Mouse (Mus musculus) MEL (cell line): ENCODE measurements around the gene Cpeb2. TPM values are rescaled to one million over a fixed set of nuclear protein-coding genes. Genes with fewer than 3 reads are reported as not detected.

Source experiments
- DNase-seq: peaks from one replicate; pipeline ENCODE4 v3.0.0; 2011; ENCODE audit warnings: low read depth, low spot score
- H3K27ac ChIP-seq: 2 replicates; pipeline ENCODE4 v1.5.1; 2012; ENCODE audit warnings: low read depth, mild to moderate bottlenecking, control low read depth, low read length, moderate library complexity; ENCODE audit not compliant: control insufficient read depth
- H3K27me3 ChIP-seq, 2 experiments: fragments of 150-350 bp in 1 of 2; sonication (generic) in 1 of 2; 2 replicates each; pipeline ENCODE4 v1.6.1; 2012; ENCODE audit warnings: low read length in 2 of 2, mild to moderate bottlenecking in 2 of 2, improper control_type of control experiment in 1 of 2, moderate library complexity in 1 of 2; ENCODE audit not compliant: insufficient read depth in 2 of 2, control insufficient read depth in 1 of 2
- H3K36me3 ChIP-seq, 2 experiments: 2 replicates each; pipeline ENCODE4 v1.6.1; 2012 to 2014; ENCODE audit warnings: low read length in 2 of 2, improper control_type of control experiment in 1 of 2, inconsistent platforms in 1 of 2, mild to moderate bottlenecking in 1 of 2; ENCODE audit not compliant: insufficient read depth in 2 of 2, control insufficient read depth in 1 of 2
- H3K4me1 ChIP-seq, 2 experiments: fragments of 150-350 bp in 1 of 2; sonication (generic) in 1 of 2; 2 replicates each; pipeline ENCODE4 v1.6.1; 2012; ENCODE audit warnings: low read length in 2 of 2, improper control_type of control experiment in 1 of 2, mild to moderate bottlenecking in 1 of 2; ENCODE audit not compliant: insufficient read depth in 2 of 2, control insufficient read depth in 1 of 2
- H3K4me3 ChIP-seq, 2 experiments: fragments of 150-350 bp in 1 of 2; sonication (generic) in 1 of 2; 2 replicates each; pipeline ENCODE4 v1.5.1; 2012; ENCODE audit warnings: low read depth in 2 of 2, low read length in 2 of 2, mild to moderate bottlenecking in 2 of 2, moderate library complexity in 2 of 2, control low read depth in 1 of 2, improper control_type of control experiment in 1 of 2; ENCODE audit not compliant: control insufficient read depth in 1 of 2, insufficient read depth in 1 of 2
- H3K79me2 ChIP-seq: 2 replicates; pipeline ENCODE4 v1.6.1; 2012; ENCODE audit warnings: mild to moderate bottlenecking, low read length, moderate library complexity; ENCODE audit not compliant: control insufficient read depth, poor library complexity, insufficient read depth
- H3K9ac ChIP-seq: 2 replicates; pipeline ENCODE4 v1.6.1; 2012; ENCODE audit warnings: low read depth, mild to moderate bottlenecking, control low read depth, low read length, moderate library complexity; ENCODE audit not compliant: control insufficient read depth, poor library complexity, severe bottlenecking
- H3K9me3 ChIP-seq: fragments of 150-350 bp; sonication (generic); replicated peaks from 2 replicates; pipeline ENCODE4 v1.6.1; 2012; ENCODE audit warnings: mild to moderate bottlenecking, low read length, improper control_type of control experiment, moderate library complexity; ENCODE audit not compliant: insufficient read depth
- BHLHE40 ChIP-seq: IDR thresholded peaks from 2 replicates; pipeline ENCODE4 v1.6.1; 2012; ENCODE audit warnings: low read depth, mild to moderate bottlenecking, inconsistent platforms, low read length, improper control_type of control experiment, borderline replicate concordance
- CHD1 ChIP-seq: IDR thresholded peaks from 2 replicates; pipeline ENCODE4 v1.6.1; 2012; ENCODE audit warnings: low read depth, mild to moderate bottlenecking, inconsistent platforms, low read length, improper control_type of control experiment
- CTCF ChIP-seq, 3 experiments: IDR thresholded peaks in 2 of 3; conservative IDR thresholded peaks in 1 of 3; 2 replicates each; pipeline ENCODE4 v1.5.1; 2011 to 2012; ENCODE audit warnings: low read length in 3 of 3, low read depth in 2 of 3, mild to moderate bottlenecking in 2 of 3, improper control_type of control experiment in 1 of 3, inconsistent platforms in 1 of 3, mixed read lengths in 1 of 3, moderate library complexity in 1 of 3; ENCODE audit not compliant: control insufficient read depth in 1 of 3, insufficient read depth in 1 of 3, poor library complexity in 1 of 3, severe bottlenecking in 1 of 3
- ELF1 ChIP-seq: IDR thresholded peaks from 2 replicates; pipeline ENCODE4 v1.6.1; 2014; ENCODE audit warnings: low read depth, mild to moderate bottlenecking, inconsistent platforms, low read length, improper control_type of control experiment, moderate library complexity
- GABPA ChIP-seq: IDR thresholded peaks from 2 replicates; pipeline ENCODE4 v1.6.1; 2012; ENCODE audit warnings: low read depth, mild to moderate bottlenecking, inconsistent platforms, low read length, improper control_type of control experiment, moderate library complexity
- GATA1 ChIP-seq: IDR thresholded peaks from 2 replicates; pipeline ENCODE4 v1.6.1; 2011; ENCODE audit warnings: low read depth, low read length, improper control_type of control experiment
- JUND ChIP-seq: IDR thresholded peaks from 2 replicates; pipeline ENCODE4 v1.6.1; 2011; ENCODE audit warnings: low read depth, mild to moderate bottlenecking, improper control_type of control experiment, low read length
- KAT2A ChIP-seq: conservative IDR thresholded peaks from 2 replicates; pipeline ENCODE4 v1.6.1; 2012; ENCODE audit warnings: low read depth, low read length, improper control_type of control experiment, inconsistent platforms
- MAFK ChIP-seq: IDR thresholded peaks from 2 replicates; pipeline ENCODE4 v1.6.1; 2011; ENCODE audit warnings: low read depth, mild to moderate bottlenecking, low read length, improper control_type of control experiment, borderline replicate concordance
- MAX ChIP-seq: IDR thresholded peaks from 2 replicates; pipeline ENCODE4 v1.6.1; 2011; ENCODE audit warnings: low read length, improper control_type of control experiment
- MAZ ChIP-seq: IDR thresholded peaks from 2 replicates; pipeline ENCODE4 v1.6.1; 2012; ENCODE audit warnings: low read depth, mild to moderate bottlenecking, inconsistent platforms, low read length, improper control_type of control experiment
- MEF2A ChIP-seq: IDR thresholded peaks from 2 replicates; pipeline ENCODE4 v1.6.1; 2014; ENCODE audit warnings: low read depth, mild to moderate bottlenecking, inconsistent platforms, low read length, improper control_type of control experiment; ENCODE audit not compliant: poor library complexity, insufficient replicate concordance, severe bottlenecking; ENCODE audit errors: extremely low read depth
- MYB ChIP-seq: IDR thresholded peaks from 2 replicates; pipeline ENCODE4 v1.6.1; 2011; ENCODE audit warnings: mild to moderate bottlenecking, low read depth, low read length, improper control_type of control experiment
- NELFE ChIP-seq: IDR thresholded peaks from 2 replicates; pipeline ENCODE4 v1.6.1; 2011; ENCODE audit warnings: low read depth, low read length, improper control_type of control experiment
- POLR2AphosphoS2 ChIP-seq: IDR thresholded peaks from 2 replicates; pipeline ENCODE4 v1.6.1; 2011; ENCODE audit warnings: low read length, improper control_type of control experiment
- RAD21 ChIP-seq: IDR thresholded peaks from 2 replicates; pipeline ENCODE4 v1.6.1; 2011; ENCODE audit warnings: mild to moderate bottlenecking, low read depth, low read length, improper control_type of control experiment
- SIN3A ChIP-seq: IDR thresholded peaks from 2 replicates; pipeline ENCODE4 v1.6.1; 2012; ENCODE audit warnings: low read length, improper control_type of control experiment, inconsistent platforms
- SMC3 ChIP-seq: IDR thresholded peaks from 2 replicates; pipeline ENCODE4 v1.6.1; 2011; ENCODE audit warnings: low read depth, low read length, improper control_type of control experiment
- TAL1 ChIP-seq: IDR thresholded peaks from 2 replicates; pipeline ENCODE4 v1.6.1; 2012; ENCODE audit warnings: mild to moderate bottlenecking, inconsistent platforms, low read length, moderate library complexity, mixed read lengths
- TBP ChIP-seq: IDR thresholded peaks from 2 replicates; pipeline ENCODE4 v1.8.0; 2011; ENCODE audit warnings: low read depth, low read length, improper control_type of control experiment
- TCF12 ChIP-seq: IDR thresholded peaks from 2 replicates; pipeline ENCODE4 v1.6.1; 2014; ENCODE audit warnings: low read depth, mild to moderate bottlenecking, inconsistent platforms, low read length, improper control_type of control experiment, moderate library complexity
- ZC3H11A ChIP-seq: IDR thresholded peaks from 2 replicates; pipeline ENCODE4 v1.6.1; 2012; ENCODE audit warnings: low read depth, mild to moderate bottlenecking, inconsistent platforms, low read length, improper control_type of control experiment
- ZMIZ1 ChIP-seq: IDR thresholded peaks from 2 replicates; pipeline ENCODE4 v1.6.1; 2012; ENCODE audit warnings: low read depth, mild to moderate bottlenecking, inconsistent platforms, low read length, improper control_type of control experiment, moderate library complexity
- polyA plus RNA-seq, 2 experiments: library from polyadenylated mRNA; stranded (reverse) in 1 of 2; unstranded in 1 of 2; fragments of >175 nt in 1 of 2; fragments of >200 nt in 1 of 2; gene quantifications; 2 replicates each; pipeline versions ENCODE4 v1.2.1 to v1.2.4; 2012; ENCODE audit warnings: low replicate concordance in 2 of 2, low read depth in 1 of 2; ENCODE audit not compliant: insufficient read length in 2 of 2, insufficient read depth in 1 of 2, missing spikeins in 1 of 2
- total RNA-seq: library from RNA; depleted of rRNA; stranded (reverse); fragments of 300-350 nt; gene quantifications from 2 replicates; pipeline ENCODE4 v1.2.3, GENCODE M21; 2012

The Cpeb2 gene
- total and polyA plus RNA-seq, 3 experiments: 0.69 to 2.0 TPM; not detected in 1

DNA sequence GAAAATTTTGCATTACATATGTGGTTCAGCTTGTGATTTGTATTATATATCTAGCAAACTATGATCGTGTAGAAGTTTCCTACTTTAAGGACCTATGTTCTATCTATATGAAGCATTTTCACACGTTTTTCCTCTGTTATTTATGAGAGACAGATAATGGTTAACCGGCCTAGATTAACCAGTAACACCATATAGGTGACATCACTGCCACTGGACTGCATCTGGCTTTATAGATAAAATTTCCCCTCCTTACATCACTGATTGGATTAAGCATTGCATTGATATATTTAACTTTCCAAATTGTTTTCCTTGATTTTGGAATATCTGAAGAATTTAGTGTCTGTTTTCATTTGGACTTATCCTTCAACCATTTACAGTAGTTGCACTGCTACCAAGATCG lies 9.6 kb upstream of the Cpeb2 start (continued):
- TF ChIP-seq TCF12: peak; percentile 88
- no peak for TF ChIP-seq MYB
- TF ChIP-seq NELFE: no peak
- no peak for TF ChIP-seq ZMIZ1
- TF ChIP-seq TAL1: peak; percentile 48; the same call in 1 of the 2 replicates
- no peak for TF ChIP-seq MEF2A
- no peak for TF ChIP-seq CHD1
- peak; percentile 44 for TF ChIP-seq SIN3A
- no peak for TF ChIP-seq RAD21
- no peak for TF ChIP-seq BHLHE40
- TF ChIP-seq, all 39 proteins: peak for 7

DNA sequence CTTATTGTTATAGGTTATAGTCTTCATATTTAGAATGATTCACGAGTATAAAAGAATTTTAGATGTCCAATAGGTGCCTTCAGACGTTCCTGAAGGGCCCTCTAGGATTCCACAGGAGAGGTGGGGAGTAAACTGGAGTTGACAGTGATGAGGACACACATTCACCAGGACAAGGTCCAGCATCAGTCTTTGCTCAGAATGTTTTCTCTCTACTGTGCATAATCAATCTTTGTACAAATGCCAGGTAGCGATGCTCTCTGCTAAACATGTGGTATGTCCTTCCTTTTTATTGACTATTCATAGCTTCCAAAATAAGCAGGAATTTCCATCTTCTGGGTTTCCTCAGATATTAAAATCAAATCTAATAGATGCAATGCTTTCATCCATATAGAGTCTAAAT lies 8.7 kb upstream of the Cpeb2 start:
- TF ChIP-seq ELF1 (no peak), MAX (no peak), JUND (no peak), MAZ (no peak), ZC3H11A (no peak), RAD21 (no peak), KAT2A (no peak), MYB (no peak), GABPA (no peak), POLR2AphosphoS2 (no peak), GATA1 (no peak), TBP (no peak), SMC3 (no peak), MAFK (no peak), CTCF (IDR thresholded peaks at IDR 0.05 in 2 of 3, conservative IDR thresholded peaks at IDR 0.05 in 1 of 3; ENCODE audit: control insufficient read depth in 1 of 3, insufficient read depth in 1 of 3, low read depth in 2 of 3, low read length in 3 of 3, poor library complexity in 1 of 3, severe bottlenecking in 1 of 3) (no peak), SIN3A (no peak)
- DNase-seq: no peak
- Histone ChIP-seq H3K27me3 (no peaks in the 10 kb centered on the region), H3K4me1 (peaks cover 2 to 7% of the 10 kb centered on the region in 2 experiments; a peak in 2 of 4 replicates), H3K27ac (peak overlapping the region; percentile 70), H3K9ac (peak overlapping the region; percentile 24), H3K9me3 (no peaks in the 10 kb centered on the region), H3K36me3 (peaks cover 0 to 15% of the 10 kb centered on the region in 2 experiments; a peak in 2 of 4 replicates), H3K4me3 (peak overlapping the region; percentile 33 to 46; a peak in 3 of 4 replicates), H3K79me2 (no peaks in the 10 kb centered on the region)
